Mouse (Mus musculus): Measurements from ENCODE around the gene Dntt.
A peak's percentile ranks its signal among the peaks of the same experiment; 100 is the strongest.

Dntt gene

DNA sequence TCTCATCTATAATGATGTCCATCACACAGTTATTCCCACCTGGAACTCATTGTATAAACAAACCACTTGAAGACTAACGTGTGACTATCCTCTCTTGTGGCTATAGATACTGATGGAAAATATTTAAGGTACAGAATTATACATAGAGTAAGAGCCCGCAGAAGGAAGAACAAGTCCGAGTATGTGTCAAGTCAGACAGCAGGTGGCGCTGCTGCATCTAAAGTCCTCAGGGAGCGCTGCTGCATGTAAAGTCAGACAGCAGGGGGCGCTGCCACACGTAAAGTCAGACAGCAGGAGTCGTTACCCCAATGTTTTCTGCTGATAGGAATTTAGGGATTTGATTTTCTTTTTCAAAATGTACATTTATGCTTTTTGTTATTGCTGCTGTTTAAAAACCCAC, 42.4 kb downstream of the Dntt start:
- DNase-seq (ENCODE audit: low spot score in 2 of 2) = peak; percentile 78 to 93

DNA sequence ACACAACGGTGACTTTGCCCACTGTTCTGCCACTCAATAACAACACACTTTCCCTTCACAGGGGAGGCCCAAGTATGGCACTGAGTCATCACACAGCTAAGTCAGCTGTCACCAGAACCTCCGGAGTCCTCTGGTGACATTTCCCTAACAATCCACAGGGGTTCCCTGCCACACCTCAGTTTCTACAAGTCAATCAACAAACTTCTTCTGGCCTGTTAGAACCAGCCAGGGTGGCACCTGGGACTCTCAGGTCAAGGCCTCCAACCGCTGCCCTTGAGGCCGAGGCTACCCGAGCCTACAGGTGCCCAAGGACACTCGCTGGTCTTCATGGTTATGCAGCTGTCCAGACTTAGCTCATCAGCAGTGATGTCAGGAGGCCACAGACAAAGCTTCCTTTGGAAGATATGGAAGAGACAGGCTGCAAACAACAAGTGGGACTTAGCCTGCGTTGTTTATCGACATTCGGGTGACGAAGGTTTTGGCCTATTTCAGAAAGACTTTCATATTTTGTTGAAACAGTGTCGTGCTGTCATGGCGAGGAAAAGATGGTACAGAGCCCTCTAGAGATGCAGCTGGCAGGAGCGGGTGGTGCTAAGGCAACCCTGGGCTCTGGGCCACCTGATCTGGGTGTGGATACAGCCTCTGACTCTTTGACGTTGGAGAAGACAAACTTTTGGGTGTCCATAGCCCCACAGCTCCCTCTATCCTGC, 44.8 kb downstream of the Dntt start:
- DNase-seq (ENCODE audit: low spot score in 2 of 2) = no peak

GRCm38 (mm10) chr19:41076906-41077305, 47.8 kb downstream of the Dntt start, which contains the start of gene Opalin:
Opalin (minus strand) TSS chr19:41077113.
- DNase-seq (ENCODE audit: low spot score in 2 of 2) = no peak

DNA sequence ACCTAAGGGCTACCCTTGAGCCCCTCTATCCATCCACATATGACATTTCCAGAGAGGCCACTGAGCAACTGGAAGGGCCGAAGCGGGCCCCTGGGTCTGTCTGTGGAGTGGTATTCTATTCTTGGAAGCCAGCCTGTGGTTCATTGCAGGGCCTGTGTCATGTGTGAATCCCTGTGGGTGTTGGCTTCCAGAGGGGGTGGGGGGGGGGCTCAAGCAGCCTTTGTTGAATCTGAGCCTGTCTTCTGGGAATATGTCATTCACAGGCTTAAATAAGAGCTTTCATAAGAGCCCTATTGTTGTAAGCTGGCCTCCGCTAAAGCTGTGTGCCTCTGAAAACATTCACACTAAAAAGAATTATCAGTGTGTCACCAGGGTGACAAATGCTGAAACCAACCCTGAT, 52.5 kb downstream of the Dntt start:
- DNase-seq (ENCODE audit: low spot score in 2 of 2) = no peak

DNA sequence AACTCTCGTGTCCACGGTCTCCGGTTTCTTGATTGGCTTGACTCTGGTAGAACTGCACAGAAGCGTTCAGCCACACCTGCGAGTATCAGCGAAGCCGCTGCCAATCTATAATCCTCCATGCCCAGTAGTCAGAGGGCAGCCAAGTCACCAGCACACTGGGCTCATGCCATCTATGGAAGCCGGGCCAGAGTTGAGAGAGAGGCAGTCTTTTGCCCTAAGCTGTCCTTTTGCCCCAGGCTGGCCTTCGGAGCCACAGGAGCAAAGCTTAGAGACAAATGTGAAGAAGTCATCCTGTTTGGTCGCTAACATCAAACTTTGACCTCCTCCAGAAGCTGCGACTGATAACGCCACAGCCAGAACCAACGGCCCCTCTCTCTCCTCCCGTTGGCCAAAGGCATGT, 54.6 kb downstream of the Dntt start:
- DNase-seq (ENCODE audit: low spot score in 2 of 2) = no peak

DNA sequence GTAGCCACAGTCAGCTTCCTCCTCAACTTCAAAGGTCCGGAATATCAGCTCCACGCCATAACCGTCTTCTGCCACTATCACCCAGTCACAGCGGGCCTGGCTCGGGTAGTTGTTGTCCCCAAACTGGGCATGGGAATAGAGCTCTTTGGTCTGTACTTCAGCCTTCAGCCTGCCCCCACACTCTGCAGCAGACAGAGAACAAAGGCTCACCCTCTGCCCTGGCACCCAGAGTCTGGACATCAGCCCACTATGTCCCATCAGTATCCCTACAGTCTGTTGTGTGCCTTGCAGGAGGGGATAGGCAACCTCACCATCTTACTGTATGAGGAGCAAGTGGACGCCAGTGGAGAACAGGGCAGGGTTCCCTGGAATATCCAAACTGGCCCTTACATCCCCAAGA, 57.2 kb downstream of the Dntt start:
- no peak for DNase-seq (ENCODE audit: low spot score in 2 of 2)

DNA sequence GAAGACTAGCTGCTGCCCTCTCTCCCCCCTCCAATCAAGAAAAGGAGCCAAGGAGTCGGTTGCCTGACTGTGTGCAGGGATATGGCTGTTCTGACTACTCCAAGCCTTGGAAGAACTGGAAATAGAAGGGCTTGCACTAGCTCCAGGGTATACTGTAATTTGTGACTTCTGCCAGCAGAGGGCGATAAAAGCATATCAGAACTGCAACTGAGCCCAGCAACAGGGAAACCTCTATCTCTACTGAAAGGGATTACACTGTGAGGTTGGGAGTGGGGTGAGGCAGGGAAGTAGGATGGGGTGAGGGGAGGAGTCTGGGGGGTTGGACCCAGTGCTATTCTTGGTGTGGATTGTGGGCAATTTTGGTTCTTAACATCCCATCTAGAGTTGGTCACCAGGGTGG, 57.6 kb downstream of the Dntt start:
- peak; percentile 40 to 70 for DNase-seq (ENCODE audit: low spot score in 2 of 2)

DNA sequence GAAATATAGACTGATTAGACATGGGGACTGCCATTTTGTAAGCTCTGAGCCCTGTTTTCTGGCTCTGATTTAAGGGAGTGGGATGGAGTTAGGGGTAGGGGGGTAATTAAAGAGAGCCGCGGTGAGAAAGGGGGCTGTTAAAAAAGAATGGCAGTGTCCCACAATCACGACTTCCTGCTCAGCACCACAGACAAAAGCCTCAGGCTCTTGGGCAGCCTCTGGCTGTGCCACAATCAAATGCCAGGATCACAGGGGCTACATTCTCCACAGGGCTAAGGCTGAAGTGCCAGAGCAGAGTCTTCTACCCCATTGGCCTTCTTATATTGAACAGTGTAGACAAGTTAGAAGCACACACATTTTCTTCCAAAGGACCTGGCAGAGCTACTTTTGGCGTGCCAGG, 58.8 kb downstream of the Dntt start:
- DNase-seq (ENCODE audit: low spot score in 2 of 2) = no peak

GRCm38 (mm10) chr19:41088491-41088890, 59.4 kb downstream of the Dntt start:
- DNase-seq (ENCODE audit: low spot score in 2 of 2) = no peak

GRCm38 (mm10) chr19:41089833-41090232, 60.8 kb downstream of the Dntt start:
- DNase-seq (ENCODE audit: low spot score in 2 of 2) = peak; percentile 18 to 64

DNA sequence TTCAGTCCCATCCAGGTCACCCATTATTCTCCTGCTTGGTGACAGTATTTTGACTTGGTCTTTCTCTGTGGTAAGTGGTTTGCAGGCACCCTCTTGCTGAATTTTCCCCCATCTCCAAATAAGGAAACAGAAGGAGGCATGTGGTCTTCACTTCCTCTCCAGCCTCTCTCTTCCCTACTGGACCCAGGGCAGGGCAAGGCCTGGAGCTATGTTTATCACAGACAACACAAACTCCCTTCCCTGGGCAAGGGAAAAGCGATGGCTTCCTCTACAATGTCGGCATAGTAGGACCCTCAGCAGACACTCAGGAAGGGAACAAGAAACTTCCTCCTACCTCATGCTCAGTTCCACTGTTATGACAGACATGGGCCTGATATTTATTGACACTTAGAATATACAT, 62.8 kb downstream of the Dntt start:
- no peak for DNase-seq (ENCODE audit: low spot score in 2 of 2)

GRCm38 (mm10) chr19:41097038-41097437, 68.0 kb downstream of the Dntt start:
- DNase-seq (ENCODE audit: low spot score in 2 of 2) = no peak

- DNase-seq (ENCODE audit: low spot score in 2 of 2) = no peak
These were observed 71.8 kb downstream of the Dntt start for GRCm38 (mm10) chr19:41100863-41101262.

DNA sequence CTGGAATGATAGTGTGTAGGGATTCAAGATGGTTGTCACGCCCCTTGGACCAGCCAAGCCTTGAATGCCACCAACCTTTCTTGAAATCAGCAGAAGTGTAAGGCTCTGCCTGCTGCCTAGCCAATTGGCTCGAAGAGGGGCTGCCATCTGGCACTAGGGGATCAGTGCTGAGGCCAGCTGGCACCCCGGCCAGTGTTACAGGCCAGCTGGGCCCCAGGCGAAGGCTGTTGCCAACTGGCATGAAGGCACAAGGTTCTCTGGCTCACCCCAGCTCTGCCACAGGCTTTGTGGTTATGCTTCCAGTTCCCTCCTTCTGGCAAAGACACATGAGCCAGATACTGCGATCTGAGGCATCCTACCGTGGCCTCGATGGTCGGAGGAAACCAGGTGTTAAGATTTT, 72.3 kb downstream of the Dntt start:
- no peak for DNase-seq (ENCODE audit: low spot score in 2 of 2)

- no peak for DNase-seq (ENCODE audit: low spot score in 2 of 2)
These were observed 75.8 kb downstream of the Dntt start for GRCm38 (mm10) chr19:41104922-41105321.

DNA sequence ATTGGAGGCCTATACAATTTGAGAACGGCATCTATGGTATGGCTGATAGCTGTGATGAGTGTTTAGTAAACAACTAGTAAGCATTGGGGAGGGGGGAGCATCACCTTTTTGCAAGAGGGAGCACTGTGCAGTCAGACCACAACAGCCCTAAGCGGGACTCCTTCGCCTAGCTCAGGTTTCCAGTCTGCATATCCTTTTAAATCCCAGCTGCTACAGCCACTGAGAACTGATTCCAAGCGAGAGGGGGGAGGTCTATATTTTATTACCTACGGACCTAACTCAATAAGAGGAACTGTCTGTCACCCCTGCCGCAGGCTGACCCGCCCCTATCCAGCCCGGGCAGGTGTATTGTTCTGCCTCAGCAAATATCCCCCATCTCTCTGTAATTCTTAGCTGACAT, 78.5 kb downstream of the Dntt start:
- no peak for DNase-seq (ENCODE audit: low spot score in 2 of 2)

DNA sequence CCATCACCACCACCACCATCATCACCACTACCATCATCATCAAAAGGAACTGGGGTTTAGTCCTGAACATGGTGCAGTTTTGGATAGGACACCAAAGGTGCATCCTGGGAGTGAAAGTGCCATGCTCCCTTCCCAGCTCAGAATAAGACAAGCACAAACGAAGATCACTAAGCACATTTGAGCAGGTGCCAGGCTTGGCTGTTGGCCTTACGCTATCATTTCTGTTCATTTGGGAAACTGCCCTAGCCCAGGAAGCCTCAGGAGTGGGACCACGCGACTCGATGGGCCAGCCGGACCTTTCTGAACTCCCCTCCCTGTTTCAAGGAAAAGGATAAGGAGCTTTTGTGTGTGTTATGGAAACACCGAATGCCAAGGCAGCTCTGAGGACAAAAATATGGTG, 79.6 kb downstream of the Dntt start:
- no peak for DNase-seq (ENCODE audit: low spot score in 2 of 2)

Measured in spleen, postnatal 10 days (tissue).